Mouse (Mus musculus) limb, embryonic 12.5 days (tissue): ENCODE data around the gene Cped1. TPM values are rescaled to one million over a fixed set of nuclear protein-coding genes. Genes with fewer than 3 reads are reported as not detected.

Experiments
- ATAC-seq: fragments of 200-750 bp; cut with Nextera tagmentation; 2 replicates; pipeline ENCODE4 v1.8.0; 2017; ENCODE audit warnings: low read depth, moderate TSS enrichment; ENCODE audit not compliant: insufficient number of reproducible peaks, insufficient read depth, low FRiP score, low TSS enrichment
- H3K27ac ChIP-seq: fragments of 300-500 bp; sonication (generic); 2 replicates; pipeline ENCODE4 v1.5.1; 2016; ENCODE audit warnings: mild to moderate bottlenecking, moderate library complexity
- H3K27me3 ChIP-seq: fragments of 300-500 bp; sonication (generic); 2 replicates; pipeline ENCODE4 v1.6.1; 2016; ENCODE audit warnings: mild to moderate bottlenecking, moderate library complexity
- H3K36me3 ChIP-seq: fragments of 300-500 bp; sonication (generic); 2 replicates; pipeline ENCODE4 v1.6.1; 2016; ENCODE audit warnings: mild to moderate bottlenecking, moderate library complexity
- H3K4me1 ChIP-seq: fragments of 300-500 bp; sonication (generic); replicated peaks from 2 replicates; pipeline ENCODE4 v1.6.1; 2016
- H3K4me2 ChIP-seq: fragments of 300-500 bp; sonication (generic); 2 replicates; pipeline ENCODE4 v1.6.1; 2016; ENCODE audit warnings: mild to moderate bottlenecking, moderate library complexity
- H3K4me3 ChIP-seq: fragments of 300-500 bp; sonication (generic); replicated peaks from 2 replicates; pipeline ENCODE4 v1.5.1; 2016; ENCODE audit warnings: mild to moderate bottlenecking
- H3K9ac ChIP-seq: fragments of 300-500 bp; sonication (generic); replicated peaks from 2 replicates; pipeline ENCODE4 v1.6.1; 2016; ENCODE audit warnings: mild to moderate bottlenecking, moderate library complexity
- H3K9me3 ChIP-seq: fragments of 300-500 bp; sonication (generic); 2 replicates; pipeline ENCODE4 v1.6.1; 2016; ENCODE audit warnings: mild to moderate bottlenecking, moderate library complexity
- WGBS: fragments of 180-500 bp; shearing (Covaris S2); methylation state at CpG from one replicate; pipeline ENCODE4 v1.1.7; 2016; 5-methylcytosine and 5-hydroxymethylcytosine counted together
- polyA plus RNA-seq: library from polyadenylated mRNA; unstranded; fragments of >200 nt; fragmentation: Nextera tagmentation; extraction: Ambion mirVana; gene quantifications from 2 replicates; pipeline ENCODE4 v1.2.1, GENCODE M21; 2016

The Cped1 gene
- polyA plus RNA-seq = 62.3 and 67.7 TPM in 2 replicates

DNA sequence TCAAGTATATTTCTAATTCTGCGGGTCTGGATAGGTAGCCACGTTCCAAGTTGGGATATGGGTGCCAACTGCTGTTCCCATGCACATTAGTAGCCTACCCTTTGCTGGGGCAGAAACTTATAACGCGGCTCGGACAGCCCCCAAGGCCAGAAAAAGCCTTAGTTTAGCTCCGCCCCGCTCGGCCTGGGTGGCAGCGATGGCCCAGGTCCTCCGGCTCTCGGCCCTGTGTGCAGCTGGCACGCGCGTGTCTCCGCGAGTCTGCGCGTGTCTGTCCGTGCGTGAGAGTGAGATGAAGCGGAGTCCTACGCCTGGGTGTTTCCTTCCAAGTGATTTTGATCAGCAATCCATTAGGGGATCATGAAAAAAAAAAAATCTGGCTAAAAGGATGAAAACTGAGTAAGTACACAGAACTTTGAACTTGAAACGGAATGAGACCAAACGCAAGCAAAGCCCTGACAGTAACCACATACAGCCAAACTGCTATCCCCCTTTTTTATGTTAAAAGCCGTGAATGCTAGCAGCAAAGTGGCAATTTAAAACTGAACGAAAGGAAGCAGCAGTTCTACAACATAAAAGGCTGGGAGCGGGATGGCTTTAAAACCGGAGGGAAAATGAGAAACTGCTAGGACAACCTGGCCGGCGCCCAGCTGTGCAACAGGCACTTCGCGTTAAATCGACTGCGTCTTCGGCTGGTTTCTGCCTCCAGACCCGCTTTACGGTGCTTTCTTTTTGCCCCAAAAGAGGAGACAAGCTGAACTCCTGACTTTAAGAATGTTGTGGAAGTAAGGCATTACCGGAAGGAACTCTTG is at the start of gene Cped1:
Gene Cped1 (plus strand): TSS at position 185 of the 809 bp plus-strand sequence.
- peak; percentile 54 for ATAC-seq
- Histone ChIP-seq H3K9me3 (no peaks in the 10 kb centered on the region), H3K27me3 (no peaks in the 10 kb centered on the region), H3K4me2 (peak within 1 kb of the TSS; percentile 76), H3K9ac (peak within 1 kb of the TSS; percentile 77), H3K27ac (peak within 1 kb of the TSS; percentile 91), H3K4me1 (peaks cover 3% of the 10 kb centered on the region), H3K36me3 (no peaks in the 10 kb centered on the region), H3K4me3 (peak within 1 kb of the TSS; percentile 59)
- WGBS = under 1% methylated on average over 38 of the region's 38 CpGs

DNA sequence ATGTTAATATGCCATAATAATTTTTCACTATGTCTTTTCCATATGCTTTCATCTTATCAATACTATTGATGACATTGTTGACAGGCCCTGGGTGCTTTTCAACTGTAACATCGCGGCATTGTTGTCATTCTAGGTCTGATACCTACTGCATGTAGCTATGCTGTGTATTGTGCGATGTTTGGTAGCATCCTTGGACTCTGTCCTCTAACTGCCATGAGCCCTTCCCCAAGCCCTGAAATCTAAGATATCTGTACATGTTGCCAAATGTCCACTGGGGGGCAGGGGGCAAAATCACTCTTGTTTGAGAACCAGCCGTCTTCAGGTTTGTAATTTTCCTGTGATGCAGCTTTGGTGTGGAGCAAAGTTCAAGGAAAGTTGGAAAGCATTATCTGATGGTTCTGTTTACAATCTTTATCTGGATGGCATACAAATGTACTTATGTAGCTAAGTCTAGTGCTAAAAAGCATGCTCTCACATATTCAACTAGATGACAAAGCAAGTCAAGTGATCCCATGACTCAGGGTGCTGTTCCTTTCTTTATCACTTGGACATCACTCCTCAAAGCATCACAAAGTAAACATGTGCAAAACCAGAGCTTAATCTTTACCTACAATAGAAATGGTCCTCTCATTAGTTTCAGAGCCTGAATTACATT is 47.6 kb upstream of the Cped1 start:
- 82% methylated on average over 4 of the region's 4 CpGs for WGBS
- H3K36me3 ChIP-seq = no peaks in the 10 kb centered on the region
- no peaks in the 10 kb centered on the region for H3K4me1 ChIP-seq
- ATAC-seq = no peak
- no peak overlapping the region for H3K27ac ChIP-seq
- H3K27me3 ChIP-seq = no peaks in the 10 kb centered on the region
- H3K4me2 ChIP-seq = no peak overlapping the region
- no peaks in the 10 kb centered on the region for H3K9me3 ChIP-seq
- H3K4me3 ChIP-seq = no peak overlapping the region
- no peak overlapping the region for H3K9ac ChIP-seq

DNA sequence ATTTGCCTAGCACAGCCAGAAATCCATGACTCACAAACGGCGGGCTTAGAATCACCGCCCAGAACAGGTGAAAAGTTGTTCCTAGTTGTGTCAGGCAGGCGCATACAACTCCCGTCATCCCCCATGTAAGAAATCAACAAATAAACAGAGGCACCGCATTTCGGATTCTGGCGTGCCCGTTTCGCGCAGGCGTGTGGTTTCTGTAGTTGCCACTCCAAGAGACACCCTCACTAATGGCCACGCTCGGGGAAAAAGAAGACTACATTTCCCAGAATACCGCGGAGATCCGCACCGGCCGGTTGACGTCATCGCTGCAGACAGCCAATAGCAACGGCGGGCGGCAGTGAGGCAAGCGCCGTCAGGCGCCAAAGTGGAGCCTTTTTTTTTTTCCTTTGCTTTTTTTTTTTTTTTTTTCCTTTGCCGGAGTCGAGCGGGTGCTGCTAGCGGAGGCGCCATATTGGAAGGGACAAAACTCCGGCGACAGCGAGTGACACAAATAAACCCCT is 36.4 kb upstream of the Cped1 start, which contains the start of gene Ing3:
Gene Ing3 (plus strand): TSS at position 346 of the 506 bp plus-strand sequence.
- Histone ChIP-seq H3K9me3 (no peaks in the 10 kb centered on the region), H3K4me3 (peak within 1 kb of the TSS; percentile 74), H3K9ac (peak within 1 kb of the TSS; percentile 74), H3K4me1 (peaks cover 8% of the 10 kb centered on the region), H3K27me3 (no peaks in the 10 kb centered on the region), H3K36me3 (peaks cover 17% of the 10 kb centered on the region; the same call in 1 of the 2 replicates), H3K4me2 (peak within 1 kb of the TSS; percentile 75), H3K27ac (peak within 1 kb of the TSS; percentile 97)
- peak; percentile 99 for ATAC-seq
- under 1% methylated on average over 35 of the region's 35 CpGs for WGBS

DNA sequence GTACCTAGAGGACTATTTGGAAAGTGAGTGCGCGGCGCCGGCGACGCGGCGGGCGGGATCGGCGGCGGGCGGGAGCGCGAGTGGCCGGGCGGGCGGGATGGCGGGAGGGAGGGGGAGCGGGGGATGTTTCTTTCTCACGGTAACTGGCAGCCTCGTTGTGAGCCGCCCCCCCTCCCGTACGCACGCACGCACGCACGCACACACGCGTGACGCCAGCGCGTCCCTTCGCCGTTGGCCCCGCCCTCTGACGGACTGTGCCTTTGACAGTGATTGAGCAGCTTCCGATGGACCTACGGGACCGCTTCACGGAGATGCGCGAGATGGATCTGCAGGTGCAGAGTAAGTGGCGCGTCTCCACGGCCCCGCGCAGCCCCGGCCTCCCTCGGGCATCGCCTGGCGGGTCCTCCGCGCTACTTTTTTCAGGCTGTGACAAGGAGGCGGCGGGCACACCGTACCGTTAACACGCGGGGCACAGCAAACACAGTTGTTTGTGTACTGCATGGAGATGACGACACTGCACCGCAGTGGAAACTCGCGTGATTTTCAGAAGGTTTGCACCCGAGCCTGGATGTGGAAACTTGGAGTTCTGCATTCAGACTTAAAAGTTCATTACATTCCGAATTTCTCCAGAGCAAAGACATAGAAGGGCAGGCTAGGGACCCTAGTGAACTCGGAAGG is 35.8 kb upstream of the Cped1 start:
- peak overlapping the region; percentile 75 for H3K4me2 ChIP-seq
- peaks cover 8% of the 10 kb centered on the region for H3K4me1 ChIP-seq
- H3K9ac ChIP-seq = peak overlapping the region; percentile 74
- H3K9me3 ChIP-seq = no peaks in the 10 kb centered on the region
- H3K36me3 ChIP-seq = peaks cover 23% of the 10 kb centered on the region
- WGBS = 2% methylated on average over 55 of the region's 68 CpGs
- no peaks in the 10 kb centered on the region for H3K27me3 ChIP-seq
- peak overlapping the region; percentile 97 for H3K27ac ChIP-seq
- peak; percentile 93 for ATAC-seq
- peak overlapping the region; percentile 74 for H3K4me3 ChIP-seq

DNA sequence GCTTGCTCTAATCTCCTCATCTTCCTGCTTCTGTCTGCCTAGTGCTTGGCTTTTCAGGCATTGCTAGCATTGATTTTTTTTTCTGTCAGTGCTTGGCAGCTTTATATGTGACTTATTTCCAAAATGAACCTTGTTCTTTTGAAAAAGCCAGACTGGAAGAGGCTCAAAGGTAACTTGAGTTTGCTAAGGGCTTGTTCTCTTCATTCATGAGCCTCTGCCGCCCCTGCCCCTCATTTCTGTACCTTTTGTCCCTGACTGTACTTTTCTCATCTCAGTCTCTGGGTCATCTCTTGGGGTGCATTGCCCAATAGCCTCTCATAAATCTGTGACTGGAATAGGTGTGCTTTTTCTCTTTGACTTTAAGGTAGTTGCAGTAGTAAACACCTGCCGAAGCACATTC is 35.0 kb upstream of the Cped1 start:
- Histone ChIP-seq H3K27ac (no peak overlapping the region), H3K9ac (peak overlapping the region; percentile 74; the same call in 1 of the 2 replicates), H3K4me1 (peaks cover 8% of the 10 kb centered on the region), H3K9me3 (no peaks in the 10 kb centered on the region), H3K27me3 (no peaks in the 10 kb centered on the region), H3K36me3 (peaks cover 31% of the 10 kb centered on the region), H3K4me3 (peak overlapping the region; percentile 74), H3K4me2 (peak overlapping the region; percentile 75)
- WGBS = 82% methylated on average over 2 of the region's 2 CpGs
- no peak for ATAC-seq

DNA sequence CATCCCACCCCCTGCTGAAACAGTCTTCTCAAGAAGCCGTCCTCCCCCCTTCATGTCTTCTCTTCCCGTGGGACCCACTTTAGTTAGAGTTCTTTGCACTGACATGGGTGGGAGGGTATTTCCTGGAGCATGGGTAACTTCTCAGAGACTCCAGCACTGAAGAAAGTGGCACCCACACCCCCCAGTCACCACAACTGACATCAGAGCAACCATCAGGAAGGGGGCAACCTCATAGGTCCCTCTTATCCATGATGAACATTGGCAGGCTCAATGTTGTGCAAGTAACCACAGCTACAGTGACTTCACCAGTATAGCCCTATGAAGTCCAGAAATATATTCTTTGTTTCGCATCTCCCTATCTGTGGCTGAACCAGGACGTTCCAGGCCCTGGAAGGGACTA is 30.2 kb upstream of the Cped1 start:
- H3K27ac ChIP-seq = no peak overlapping the region
- no peak overlapping the region for H3K9ac ChIP-seq
- H3K27me3 ChIP-seq = no peaks in the 10 kb centered on the region
- no peak overlapping the region for H3K4me3 ChIP-seq
- peaks cover 5% of the 10 kb centered on the region for H3K4me1 ChIP-seq
- WGBS = 87% methylated on average over 4 of the region's 4 CpGs
- no peak overlapping the region for H3K4me2 ChIP-seq
- no peak for ATAC-seq
- H3K36me3 ChIP-seq = peaks cover 71% of the 10 kb centered on the region
- no peaks in the 10 kb centered on the region for H3K9me3 ChIP-seq

DNA sequence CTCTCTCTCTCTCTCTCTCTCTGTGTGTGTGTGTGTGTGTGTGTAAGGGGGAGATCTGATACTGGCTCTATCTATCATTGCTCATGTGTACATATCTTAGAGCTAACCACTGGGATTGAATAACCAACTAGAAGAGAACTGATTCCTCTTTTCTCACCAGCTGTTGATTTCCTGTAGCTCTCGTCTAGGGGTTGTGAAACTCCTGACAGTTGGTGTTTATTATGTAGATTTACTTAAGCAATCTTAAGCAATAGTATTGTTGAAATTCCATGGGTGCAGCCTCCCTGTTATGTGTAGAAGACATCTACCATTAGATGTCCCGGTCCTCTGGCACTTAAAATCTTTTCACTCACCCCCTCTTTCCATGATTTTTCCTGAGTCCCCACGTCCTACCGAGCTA is 26.8 kb upstream of the Cped1 start:
- Histone ChIP-seq H3K9ac (no peak overlapping the region), H3K9me3 (no peaks in the 10 kb centered on the region), H3K27me3 (no peaks in the 10 kb centered on the region), H3K4me1 (no peaks in the 10 kb centered on the region), H3K4me3 (no peak overlapping the region), H3K27ac (no peak overlapping the region), H3K36me3 (peaks cover 68% of the 10 kb centered on the region), H3K4me2 (no peak overlapping the region)
- 88% methylated on average over 4 of the region's 4 CpGs for WGBS
- ATAC-seq = no peak

DNA sequence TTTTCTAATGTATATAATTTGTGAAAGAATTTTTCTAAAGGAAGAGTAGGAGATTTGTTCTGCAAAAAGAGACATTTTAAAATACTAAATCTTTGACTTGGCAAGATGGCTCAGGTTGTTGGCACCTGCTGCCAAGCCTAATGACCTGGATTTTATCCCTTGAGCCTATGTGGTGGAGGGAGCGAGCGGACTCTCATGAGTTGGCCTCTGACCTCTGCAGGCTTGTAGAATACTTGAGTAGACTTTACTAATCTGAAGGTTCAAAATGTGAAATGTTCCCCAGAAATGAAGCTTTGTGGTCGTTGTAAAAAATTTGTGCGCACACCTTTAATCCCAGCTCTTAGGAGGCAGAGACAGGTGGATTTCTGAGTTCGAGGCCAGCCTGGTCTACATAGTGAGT is 25.8 kb upstream of the Cped1 start:
- no peak for ATAC-seq
- Histone ChIP-seq H3K36me3 (peaks cover 65% of the 10 kb centered on the region), H3K4me3 (no peak overlapping the region)

DNA sequence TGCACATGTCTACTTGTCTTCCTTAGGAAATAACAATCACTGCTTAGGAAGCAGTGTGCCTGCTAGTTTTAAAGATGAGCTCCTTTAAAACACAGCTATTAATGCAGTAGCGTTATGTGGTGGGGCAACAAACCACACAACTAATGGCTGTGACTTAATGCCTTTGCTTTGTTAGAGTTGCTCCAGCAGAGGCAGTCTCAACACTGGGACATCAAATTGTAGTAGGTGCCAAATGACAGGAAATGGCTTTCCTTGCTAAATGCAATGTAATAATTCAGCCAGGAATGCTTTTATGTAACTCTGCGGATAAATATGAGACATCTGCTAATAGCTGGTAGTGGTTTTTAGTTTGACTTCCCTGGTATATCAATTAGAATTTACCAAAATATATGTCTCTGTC is 8.2 kb upstream of the Cped1 start:
- Histone ChIP-seq H3K36me3 (peaks cover 26% of the 10 kb centered on the region), H3K4me3 (no peak overlapping the region), H3K4me1 (no peaks in the 10 kb centered on the region), H3K4me2 (no peak overlapping the region), H3K9me3 (no peaks in the 10 kb centered on the region), H3K27me3 (no peaks in the 10 kb centered on the region), H3K27ac (no peak overlapping the region), H3K9ac (no peak overlapping the region)
- WGBS = 57% methylated on average over 2 of the region's 2 CpGs
- ATAC-seq = no peak

More for the DNA sequence above, 25.8 kb upstream of the Cped1 start:
- H3K9ac ChIP-seq = no peak overlapping the region
- H3K4me1 ChIP-seq = no peaks in the 10 kb centered on the region
- 89% methylated on average over 5 of the region's 5 CpGs for WGBS
- H3K4me2 ChIP-seq = no peak overlapping the region
- H3K9me3 ChIP-seq = no peaks in the 10 kb centered on the region
- no peaks in the 10 kb centered on the region for H3K27me3 ChIP-seq
- no peak overlapping the region for H3K27ac ChIP-seq

DNA sequence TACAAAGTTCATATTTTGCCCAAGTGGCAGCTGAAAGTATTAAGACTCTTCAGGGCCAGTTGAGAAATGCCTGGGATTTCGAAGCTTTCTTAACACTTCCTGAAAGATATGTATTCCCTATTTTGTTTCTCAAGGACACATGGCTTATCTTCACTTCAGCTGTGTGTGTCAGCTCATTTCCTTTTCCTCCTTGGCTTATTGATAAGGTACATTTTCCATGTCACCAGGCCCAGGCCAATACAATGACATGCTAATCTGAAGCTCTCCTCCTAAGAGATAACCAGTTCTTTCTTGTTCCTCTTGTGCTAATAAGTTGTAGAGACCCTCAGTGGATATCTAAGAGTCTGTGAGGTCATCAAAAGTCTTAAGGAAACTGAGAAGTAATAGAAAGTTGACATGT is 4.6 kb upstream of the Cped1 start:
- no peak for ATAC-seq
- no peak overlapping the region for H3K4me2 ChIP-seq
- no peak overlapping the region for H3K9ac ChIP-seq
- peaks cover 4% of the 10 kb centered on the region; the same call in 1 of the 2 replicates for H3K36me3 ChIP-seq
- H3K27me3 ChIP-seq = no peaks in the 10 kb centered on the region
- H3K27ac ChIP-seq = no peak overlapping the region
- no peak overlapping the region for H3K4me3 ChIP-seq
- WGBS = 93% methylated on average over 1 of the region's 1 CpGs
- H3K9me3 ChIP-seq = no peaks in the 10 kb centered on the region
- H3K4me1 ChIP-seq = no peaks in the 10 kb centered on the region; the same call in 1 of the 2 replicates
